Mouse (Mus musculus): ENCODE measurements at regions not wholly inside any gene's neighbourhood (a gene's known extent, or its start where the extent isn't known, plus 50 kb on each side); places are given as distances from the start of the nearest gene placed in this dataset.
"Not testable (repeated sequence)": the region's sequence is repeated elsewhere in the genome, so short reads cannot be mapped to it uniquely, and the experiment has no call there.

DNA sequence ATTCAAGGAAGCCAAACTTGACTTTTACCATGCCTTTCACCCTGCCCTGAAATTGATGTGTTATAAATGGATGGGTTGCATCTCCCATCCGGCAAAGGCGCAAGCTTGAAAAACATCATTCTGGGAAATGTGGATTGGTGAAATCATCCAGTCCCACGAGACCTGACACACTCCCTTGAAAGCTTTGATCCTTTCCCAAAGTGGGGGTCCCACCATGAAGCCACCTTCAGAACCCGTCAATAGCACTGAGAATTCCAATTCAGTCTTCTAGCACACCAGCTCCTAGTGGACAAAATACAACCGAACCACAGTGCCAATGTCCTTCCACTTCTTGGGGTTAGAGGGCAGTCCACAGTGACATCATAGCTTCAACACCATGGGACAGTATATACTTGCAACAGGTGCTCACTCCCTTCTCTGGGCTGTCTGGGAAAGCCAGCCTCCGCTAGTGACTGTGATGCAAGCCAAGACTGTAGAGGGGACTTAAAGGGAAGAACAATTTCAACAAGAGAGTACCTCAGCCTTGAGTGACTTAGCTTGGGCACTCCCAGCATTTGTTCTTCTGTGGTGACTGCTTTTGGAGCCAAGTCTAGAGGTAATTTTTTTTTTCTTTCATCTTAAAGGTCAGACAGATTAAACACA lies 126.6 kb upstream of the Gmds start:
- DNase-seq (ENCODE audit: low read depth, low spot score) = no peak

DNA sequence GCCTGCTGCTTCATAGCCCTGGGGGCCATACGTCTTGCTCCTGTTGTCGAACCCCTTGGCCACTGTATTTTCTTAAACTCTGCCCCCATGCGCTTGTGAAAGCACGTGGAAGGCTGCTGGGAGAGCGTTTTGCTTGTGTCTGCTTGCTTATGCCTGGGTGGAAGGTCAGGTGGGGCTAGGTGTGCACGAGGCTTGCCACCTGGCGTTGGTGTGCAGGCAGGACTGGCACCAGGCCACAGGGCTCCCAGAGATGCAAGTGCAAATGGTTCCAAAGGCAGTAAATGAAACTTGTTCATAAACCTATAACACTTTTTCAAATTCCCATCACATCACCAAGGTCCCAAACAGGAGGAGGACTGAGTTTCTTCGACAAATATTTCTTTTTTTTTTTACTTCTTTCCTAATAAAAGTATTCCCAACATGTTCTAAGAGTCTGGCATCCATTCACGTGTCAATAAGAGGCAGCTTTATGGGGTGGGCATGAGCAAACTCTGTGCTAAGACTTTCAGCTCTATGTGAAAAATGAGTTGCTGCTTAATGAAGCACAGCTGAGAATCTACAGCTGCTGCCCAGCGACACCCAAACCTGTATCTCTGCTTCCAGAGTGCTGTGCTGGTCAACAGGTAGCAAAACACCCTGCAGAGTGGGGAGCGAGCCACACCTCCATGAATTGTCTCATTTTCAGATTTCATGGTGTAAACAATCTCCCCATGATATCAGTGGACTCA lies 116.0 kb upstream of the Gmds start:
- DNase-seq (ENCODE audit: low read depth, low spot score) = no peak

DNA sequence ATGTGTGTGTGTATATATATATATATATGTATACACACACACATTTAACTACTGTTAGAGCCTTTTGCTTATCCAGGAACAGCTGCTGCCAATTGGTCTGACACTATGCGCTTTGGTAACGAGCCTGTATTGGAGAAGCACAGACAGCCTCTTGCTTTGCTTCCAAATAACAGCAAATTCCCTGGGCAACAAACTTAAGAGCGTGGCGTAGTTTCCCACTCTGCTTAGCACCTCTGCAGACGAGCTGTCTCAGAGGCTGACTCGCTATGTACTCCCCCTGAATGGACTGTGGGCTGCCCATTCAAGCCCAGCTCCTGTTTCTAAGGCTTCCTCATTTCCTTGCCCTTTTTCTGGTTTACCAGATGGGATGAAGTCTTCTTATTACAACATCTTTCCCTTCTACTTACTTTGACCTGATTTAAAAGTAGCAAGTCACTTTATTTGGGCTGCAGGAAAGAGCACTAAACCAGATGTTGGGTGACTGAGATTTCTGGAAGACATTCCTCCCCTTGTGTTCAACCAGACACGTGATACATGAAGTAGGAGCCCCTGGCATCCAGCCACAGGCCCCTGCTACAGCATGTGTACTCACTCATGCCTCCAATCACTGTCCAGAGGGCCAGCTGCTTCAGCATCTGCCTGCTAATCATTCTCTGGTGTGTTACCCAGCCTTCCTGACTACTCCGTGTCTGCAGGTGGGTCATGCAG lies 111.3 kb upstream of the Gmds start:
- DNase-seq (ENCODE audit: low read depth, low spot score) = no peak

DNA sequence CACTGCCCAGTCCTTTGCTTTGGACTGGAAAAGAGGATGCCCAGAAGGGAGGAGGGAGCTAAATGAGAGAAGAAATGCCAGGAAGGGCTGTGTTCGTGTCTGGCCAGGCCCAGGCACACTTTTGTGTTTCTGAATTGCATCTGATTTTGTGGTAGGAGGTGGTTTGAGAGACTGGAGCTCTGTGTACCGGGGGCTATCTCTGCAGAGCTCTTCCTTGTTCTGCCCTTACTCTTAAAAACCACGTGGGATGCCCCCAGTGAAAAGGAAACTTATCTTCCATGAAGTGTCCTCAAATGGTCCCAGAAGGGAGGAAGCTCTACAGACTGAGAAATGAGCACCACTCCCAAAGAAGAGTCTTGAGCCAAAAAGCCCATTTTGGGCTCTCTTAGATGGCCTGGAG lies 106.0 kb upstream of the Gmds start:
- DNase-seq (ENCODE audit: low read depth, low spot score) = no peak

DNA sequence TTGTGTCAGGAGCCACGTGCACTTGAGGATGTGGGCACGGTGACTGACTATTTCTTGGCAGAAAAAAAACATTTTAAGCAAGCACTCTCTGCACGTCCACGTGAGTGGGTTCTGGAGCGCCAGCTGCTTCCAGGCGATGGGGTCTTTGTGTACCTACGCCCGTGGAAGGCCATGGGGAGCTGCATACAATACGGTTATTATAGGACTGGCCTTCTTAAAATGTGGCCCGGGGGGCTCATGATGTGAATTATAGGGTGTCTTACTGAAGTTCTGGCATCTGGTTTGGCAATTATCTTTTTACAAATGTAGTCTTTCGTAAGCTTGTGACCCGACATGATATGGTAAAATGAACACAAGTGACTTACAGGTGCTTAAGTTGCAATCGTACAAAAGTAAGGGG lies 103.5 kb upstream of the Gmds start:
- no peak for DNase-seq (ENCODE audit: low read depth, low spot score)

DNA sequence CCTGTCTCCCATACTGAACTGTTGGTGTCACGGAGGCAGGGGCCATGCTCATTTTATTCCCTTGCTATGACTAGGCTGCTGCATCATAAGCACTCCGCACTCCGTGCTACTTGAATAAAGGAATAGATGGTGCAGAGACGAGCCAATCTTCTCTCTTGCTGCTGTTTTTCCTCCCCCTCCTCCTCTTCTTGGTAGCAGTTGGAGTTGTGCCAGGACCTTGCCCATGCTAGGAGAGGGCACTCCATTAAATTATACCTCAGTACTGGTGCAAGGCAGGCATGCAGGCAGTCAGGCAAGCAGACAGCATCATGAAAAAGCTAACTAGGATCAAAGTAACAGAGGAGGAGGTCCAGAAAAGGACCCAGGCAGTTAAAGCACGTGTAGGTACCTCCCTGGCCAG lies 96.6 kb upstream of the Gmds start:
- no peak for DNase-seq (ENCODE audit: low read depth, low spot score)

DNA sequence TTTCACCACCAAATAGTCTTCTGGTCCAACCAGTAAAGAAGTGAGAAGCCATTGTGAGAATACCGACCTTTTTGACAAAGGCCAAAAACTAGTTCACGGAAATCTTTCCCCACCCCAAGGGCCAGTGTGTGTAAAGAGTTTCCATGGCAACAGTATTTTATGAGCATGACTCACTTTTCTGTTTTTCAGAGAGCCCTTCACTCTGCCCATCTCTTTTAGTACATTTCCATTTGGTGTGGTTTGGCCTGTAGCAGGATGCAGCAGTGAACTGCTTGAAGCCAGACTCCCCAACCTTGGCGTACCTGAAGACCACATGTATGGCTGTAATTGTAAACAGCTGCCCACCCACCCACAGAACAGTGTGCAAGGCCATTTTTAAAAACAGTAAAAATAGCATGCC lies 89.9 kb upstream of the Gmds start:
- no peak for DNase-seq (ENCODE audit: low read depth, low spot score)

DNA sequence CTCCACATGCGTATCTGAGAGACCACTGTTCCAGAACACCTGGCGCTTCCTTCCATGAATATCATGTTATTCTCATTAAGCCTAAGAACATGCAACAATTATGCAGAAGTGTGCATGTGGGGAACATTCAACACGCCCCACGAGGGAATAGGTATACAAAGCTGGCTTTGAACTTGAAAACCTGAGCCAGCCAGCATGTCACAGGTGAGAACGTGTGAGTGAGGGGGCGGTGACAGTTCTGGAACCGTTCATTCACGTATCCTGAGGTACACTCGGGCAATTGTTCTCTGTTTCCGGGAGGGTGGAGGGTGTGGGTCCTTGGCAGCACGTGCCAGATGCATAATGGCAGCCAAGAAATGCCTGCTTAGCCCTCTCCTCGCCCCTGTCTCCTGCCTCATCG lies 88.4 kb upstream of the Gmds start:
- DNase-seq (ENCODE audit: low read depth, low spot score) = no peak

DNA sequence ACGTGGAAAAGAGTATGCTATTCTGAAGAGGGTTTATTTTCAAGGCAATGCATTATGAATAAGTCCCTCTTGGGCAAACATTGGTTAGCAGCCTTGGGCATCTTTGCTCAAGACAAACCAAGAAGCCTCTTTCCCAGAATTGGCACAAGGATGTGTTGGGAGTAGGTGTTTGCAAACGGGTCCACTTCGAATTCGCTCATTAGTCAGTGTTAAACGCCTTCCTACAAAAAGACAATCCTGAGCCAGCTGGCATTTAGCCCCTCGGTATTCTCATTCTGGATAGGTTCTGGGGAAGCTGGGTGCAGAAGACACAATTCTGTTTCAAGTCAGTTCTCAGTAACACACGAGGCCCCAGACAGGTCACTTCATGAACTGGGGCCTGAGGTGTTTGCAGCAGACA lies 87.7 kb upstream of the Gmds start:
- no peak for DNase-seq (ENCODE audit: low read depth, low spot score)

DNA sequence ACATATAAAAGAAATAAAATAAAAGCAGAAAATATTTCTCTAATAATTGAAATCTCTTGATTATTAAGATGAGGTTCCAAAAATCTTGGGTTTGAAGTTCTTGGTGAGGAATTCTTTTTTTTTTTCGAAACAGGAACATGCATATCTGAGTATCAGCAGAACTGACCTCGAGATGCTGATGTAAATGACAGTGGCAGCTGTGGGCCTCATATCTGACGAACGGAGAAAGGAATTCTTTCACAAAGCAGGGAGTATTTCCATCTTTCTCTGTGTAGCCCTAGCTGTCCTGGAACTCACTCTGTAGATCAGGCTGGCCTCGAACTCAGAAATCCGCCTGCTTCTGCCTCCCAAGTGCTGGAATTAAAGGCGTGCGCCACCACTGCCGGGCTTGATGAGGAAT lies 86.0 kb upstream of the Gmds start:
- DNase-seq (ENCODE audit: low read depth, low spot score) = not testable (repeated sequence)

DNA sequence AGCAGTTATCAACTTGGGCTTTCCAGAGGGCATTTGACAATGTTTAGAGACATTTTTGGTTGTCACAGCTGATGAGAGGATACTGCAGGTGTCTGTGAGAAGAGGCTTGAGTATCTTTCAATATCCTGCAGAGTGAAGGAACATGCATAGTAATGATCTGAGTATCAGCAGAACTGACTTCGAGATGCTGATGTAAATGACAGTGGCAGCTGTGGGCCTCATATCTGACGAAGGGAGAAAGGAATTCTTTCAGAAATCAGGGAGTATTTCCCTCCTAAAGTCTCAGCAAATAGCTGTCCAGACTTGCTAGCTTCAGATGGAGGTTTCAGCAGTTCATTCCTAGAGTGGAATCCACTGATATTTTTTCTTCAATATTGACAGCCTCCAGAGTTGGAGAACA lies 83.9 kb upstream of the Gmds start:
- DNase-seq (ENCODE audit: low read depth, low spot score) = no peak

DNA sequence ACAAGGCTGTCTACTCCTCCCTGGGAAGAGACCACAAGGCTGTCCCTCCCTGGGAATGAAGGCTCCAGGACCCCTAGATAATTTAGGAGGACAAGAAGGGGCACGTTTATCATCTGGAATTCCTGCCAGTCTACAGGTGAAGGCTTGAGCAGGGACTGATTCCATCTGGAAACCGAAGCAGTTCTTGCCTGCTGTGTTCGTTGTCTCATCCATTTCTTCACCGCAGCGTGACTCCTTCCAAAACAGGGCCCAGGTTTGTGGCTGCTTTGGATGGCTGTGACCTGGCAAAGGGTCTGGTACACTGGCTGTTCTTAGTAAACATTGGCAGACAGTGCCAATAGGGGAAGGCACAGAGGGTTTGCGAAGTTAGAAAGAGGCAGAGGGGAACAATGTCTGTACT lies 80.8 kb upstream of the Gmds start:
- DNase-seq (ENCODE audit: low read depth, low spot score) = no peak

DNA sequence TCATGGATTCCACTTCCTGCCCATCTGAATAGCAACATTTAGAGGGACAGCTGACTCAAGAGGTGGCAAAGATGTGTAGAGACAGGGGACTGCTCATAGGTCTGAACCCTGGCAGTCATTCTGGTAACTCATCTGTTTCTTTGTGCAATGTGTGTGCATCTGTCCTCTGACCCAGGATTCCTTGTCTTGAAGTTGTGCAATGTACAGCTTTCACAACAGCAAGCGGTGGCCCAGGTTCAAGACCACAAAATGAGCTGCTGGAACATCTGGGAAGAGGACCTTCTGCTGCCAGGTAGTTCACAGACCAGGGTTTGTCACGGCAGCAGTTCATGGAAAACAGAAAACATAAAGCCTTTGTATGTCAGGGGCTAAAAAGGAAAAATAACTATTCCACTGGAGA lies 80.1 kb upstream of the Gmds start:
- DNase-seq (ENCODE audit: low read depth, low spot score) = no peak

DNA sequence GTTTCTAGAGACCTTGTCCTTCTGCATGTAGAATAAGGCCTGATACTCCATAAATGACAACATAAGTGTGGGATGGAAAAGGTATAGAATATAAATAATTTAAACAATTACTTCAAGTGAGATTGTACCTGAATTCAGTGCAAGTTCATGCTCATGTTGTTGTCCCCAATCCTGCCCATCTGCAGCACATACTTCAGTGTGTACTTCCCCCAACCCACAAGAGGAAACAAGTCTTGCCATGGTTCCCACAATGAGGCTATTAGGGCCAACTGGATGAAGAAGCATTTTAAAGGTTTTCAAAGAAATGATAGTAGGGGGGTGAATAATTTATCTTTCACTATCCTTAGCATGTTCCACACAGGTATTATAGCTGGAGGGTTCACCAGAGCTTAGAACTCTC lies 79.4 kb upstream of the Gmds start:
- no peak for DNase-seq (ENCODE audit: low read depth, low spot score)

DNA sequence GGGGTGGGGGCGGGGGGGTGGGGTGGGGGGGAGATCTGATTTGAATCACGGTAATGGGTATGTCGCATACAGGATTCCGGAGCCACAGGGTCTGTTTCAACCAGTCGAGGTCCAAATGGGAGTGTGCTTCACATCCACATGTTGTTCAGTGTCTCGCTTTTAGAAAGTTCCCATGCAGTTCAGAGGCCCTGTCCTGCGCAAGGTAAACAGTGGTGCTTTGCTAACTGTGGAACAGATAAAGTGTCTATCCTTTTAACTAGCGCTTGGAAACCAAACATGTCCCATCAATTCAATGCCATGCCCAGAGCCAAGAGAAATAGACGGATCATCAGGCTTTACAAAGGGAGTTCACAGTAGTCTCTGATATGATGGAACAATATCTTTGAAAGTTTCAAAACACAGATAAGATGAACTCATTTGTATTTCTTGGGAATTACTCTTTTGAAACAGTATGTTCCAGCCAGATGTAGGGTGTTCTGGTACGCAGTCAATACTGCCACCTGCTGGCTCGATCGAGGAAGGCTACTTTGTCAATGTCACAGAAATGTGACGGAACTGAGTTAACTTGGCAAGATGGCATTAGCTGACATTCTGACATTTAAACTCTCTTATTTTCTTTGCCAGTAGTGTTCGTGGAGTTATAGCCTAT lies 72.9 kb upstream of the Gmds start:
- DNase-seq (ENCODE audit: low read depth, low spot score) = peak; percentile 11

DNA sequence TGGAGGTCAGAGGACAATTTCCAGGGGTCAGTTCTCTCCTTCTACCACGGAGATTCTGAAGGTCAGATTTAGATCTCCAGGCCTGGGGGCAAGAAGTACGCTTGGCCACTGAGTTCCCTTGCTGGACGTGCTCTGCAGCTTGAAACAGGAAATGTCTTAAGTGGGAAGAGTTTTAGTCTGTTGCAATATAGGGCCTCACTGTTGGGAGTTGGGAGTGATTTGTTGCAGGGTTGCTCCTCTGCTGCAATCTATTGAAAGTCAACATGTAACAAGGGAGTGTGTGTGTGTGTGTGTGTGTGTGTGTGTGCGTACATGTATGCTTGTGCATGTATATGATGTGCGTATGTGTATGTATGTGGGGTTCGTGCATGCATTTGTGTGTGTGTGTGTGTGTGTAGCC lies 71.5 kb upstream of the Gmds start:
- no peak for DNase-seq (ENCODE audit: low read depth, low spot score)

DNA sequence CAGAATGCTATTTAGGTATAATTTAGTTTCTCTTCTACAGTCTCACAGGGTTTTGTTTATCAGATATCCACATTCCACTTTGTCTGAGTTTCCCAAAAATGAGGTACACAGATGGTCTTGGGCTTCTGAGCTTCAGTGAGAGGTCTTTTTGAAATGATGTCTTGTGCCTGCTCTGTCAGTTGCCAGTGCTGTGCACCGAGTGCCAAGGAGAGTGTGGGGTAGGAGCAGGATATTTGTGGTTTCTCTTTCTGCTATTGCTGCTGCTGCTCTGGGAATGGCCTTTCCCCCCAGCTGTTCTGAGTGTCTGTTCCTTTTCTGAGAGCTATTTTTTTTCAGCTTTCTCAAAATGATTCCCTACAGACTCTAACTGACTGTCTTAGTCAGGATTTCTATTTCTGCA lies 60.1 kb upstream of the Gmds start:
- no peak for DNase-seq (ENCODE audit: low read depth, low spot score)

Measured in retina, adult 2 months (tissue).